Mouse (Mus musculus) kidney, embryonic 16.5 days (tissue): ENCODE results near the gene Enpep. TPM values are rescaled to one million over a fixed set of nuclear protein-coding genes. Genes with fewer than 3 reads are reported as not detected.

ENCODE experiments used
- ATAC-seq: fragments of 200-750 bp; cut with Nextera tagmentation; 2 replicates; pipeline ENCODE4 v1.8.0; 2017; ENCODE audit warnings: moderate TSS enrichment; ENCODE audit not compliant: low FRiP score, low TSS enrichment
- H3K27ac ChIP-seq: fragments of 300-500 bp; sonication (generic); 2 replicates; pipeline ENCODE4 v1.5.1; 2014; ENCODE audit warnings: low read length
- H3K27me3 ChIP-seq: fragments of 300-500 bp; sonication (generic); 2 replicates; pipeline ENCODE4 v1.6.1; 2014; ENCODE audit warnings: low read length, control low read depth, mixed read lengths; ENCODE audit not compliant: insufficient read depth
- H3K36me3 ChIP-seq: fragments of 300-500 bp; sonication (generic); 2 replicates; pipeline ENCODE4 v1.6.1; 2014; ENCODE audit warnings: low read length, control low read depth, mixed read lengths; ENCODE audit not compliant: insufficient read depth
- H3K4me1 ChIP-seq: fragments of 300-500 bp; sonication (generic); 2 replicates; pipeline ENCODE4 v1.6.1; 2014; ENCODE audit warnings: low read length, control low read depth, mixed read lengths; ENCODE audit not compliant: insufficient read depth
- H3K4me2 ChIP-seq: fragments of 300-500 bp; sonication (generic); replicated peaks from 2 replicates; pipeline ENCODE4 v1.6.1; 2014; ENCODE audit warnings: low read depth, low read length
- H3K4me3 ChIP-seq: fragments of 300-500 bp; sonication (generic); 2 replicates; pipeline ENCODE4 v1.5.1; 2014; ENCODE audit warnings: mild to moderate bottlenecking, low read length
- H3K9ac ChIP-seq: fragments of 300-500 bp; sonication (generic); replicated peaks from 2 replicates; pipeline ENCODE4 v1.6.1; 2014; ENCODE audit warnings: low read length
- H3K9me3 ChIP-seq: fragments of 300-500 bp; sonication (generic); 2 replicates; pipeline ENCODE4 v1.6.1; 2016; ENCODE audit warnings: low read length, control low read depth
- WGBS: fragments of 180-500 bp; shearing (Covaris S2); extraction: QIAGEN DNeasy Blood & Tissue Kit; methylation state at CpG from one replicate; pipeline ENCODE4 v1.1.7; 2014; 5-methylcytosine and 5-hydroxymethylcytosine counted together
- polyA plus RNA-seq: library from polyadenylated mRNA; unstranded; fragments of >200 nt; fragmentation: Nextera tagmentation; extraction: Ambion mirVana; gene quantifications from 2 replicates; pipeline ENCODE4 v1.2.1, GENCODE M21; 2015

The Enpep gene
- polyA plus RNA-seq, 1 experiment from 2014 or later, result 116 TPM

- no peak overlapping the region for H3K4me3 ChIP-seq
- H3K27me3 ChIP-seq, result no peaks in the 10 kb centered on the region
- H3K9ac ChIP-seq, result no peak overlapping the region
- H3K27ac ChIP-seq, result no peak overlapping the region
- peaks cover 8% of the 10 kb centered on the region for H3K4me1 ChIP-seq
- H3K36me3 ChIP-seq, result no peaks in the 10 kb centered on the region
- ATAC-seq, result no peak
- H3K9me3 ChIP-seq, result no peaks in the 10 kb centered on the region
- H3K4me2 ChIP-seq, result no peak overlapping the region
- WGBS, result 57% methylated on average over 17 of the region's 17 CpGs
Measured at GRCm38 (mm10) chr3:129317032-129317729, 15.3 kb downstream of the Enpep start.

- peaks cover 9% of the 10 kb centered on the region; the same call in 1 of the 2 replicates for H3K4me1 ChIP-seq
- no peaks in the 10 kb centered on the region for H3K27me3 ChIP-seq
- WGBS, result 86% methylated on average over 7 of the region's 7 CpGs
- no peaks in the 10 kb centered on the region for H3K9me3 ChIP-seq
- H3K9ac ChIP-seq, result no peak overlapping the region
- H3K27ac ChIP-seq, result no peak overlapping the region
- no peak overlapping the region for H3K4me2 ChIP-seq
- no peak for ATAC-seq
- no peaks in the 10 kb centered on the region for H3K36me3 ChIP-seq
- no peak overlapping the region for H3K4me3 ChIP-seq
Measured at GRCm38 (mm10) chr3:129313671-129314415, 18.7 kb downstream of the Enpep start.

- Histone ChIP-seq H3K4me3 (no peak overlapping the region), H3K27me3 (no peaks in the 10 kb centered on the region), H3K9ac (no peak overlapping the region), H3K36me3 (no peaks in the 10 kb centered on the region), H3K4me1 (peaks cover 11% of the 10 kb centered on the region; the same call in 1 of the 2 replicates), H3K27ac (no peak overlapping the region), H3K9me3 (no peaks in the 10 kb centered on the region), H3K4me2 (no peak overlapping the region)
- 69% methylated on average over 2 of the region's 2 CpGs for WGBS
- no peak for ATAC-seq
Measured at GRCm38 (mm10) chr3:129313221-129313620, 19.3 kb downstream of the Enpep start.

GRCm38 (mm10) chr3:129312511-129312910 is 20.0 kb downstream of the Enpep start:
- Histone ChIP-seq H3K27ac (no peak overlapping the region), H3K9me3 (no peaks in the 10 kb centered on the region)

GRCm38 (mm10) chr3:129311951-129312350 is 20.6 kb downstream of the Enpep start:
- Histone ChIP-seq H3K36me3 (no peaks in the 10 kb centered on the region), H3K4me3 (no peak overlapping the region), H3K9me3 (no peaks in the 10 kb centered on the region), H3K27me3 (no peaks in the 10 kb centered on the region), H3K27ac (no peak overlapping the region), H3K4me2 (no peak overlapping the region), H3K9ac (no peak overlapping the region), H3K4me1 (peaks cover 12% of the 10 kb centered on the region; the same call in 1 of the 2 replicates)
- WGBS, result 62% methylated on average over 8 of the region's 8 CpGs
- ATAC-seq, result no peak

More at GRCm38 (mm10) chr3:129312511-129312910, 20.0 kb downstream of the Enpep start:
- no peaks in the 10 kb centered on the region for H3K36me3 ChIP-seq
- whole genome bisulfite sequencing, result 94% methylated on average over 8 of the region's 8 CpGs
- H3K4me1 ChIP-seq, result peaks cover 12% of the 10 kb centered on the region; the same call in 1 of the 2 replicates
- H3K27me3 ChIP-seq, result no peaks in the 10 kb centered on the region
- H3K9ac ChIP-seq, result no peak overlapping the region
- H3K4me3 ChIP-seq, result no peak overlapping the region
- ATAC-seq, result no peak
- H3K4me2 ChIP-seq, result no peak overlapping the region

- no peak overlapping the region for H3K9ac ChIP-seq
- H3K4me3 ChIP-seq, result no peak overlapping the region
- H3K27ac ChIP-seq, result no peak overlapping the region
- peaks cover 8% of the 10 kb centered on the region; the same call in 1 of the 2 replicates for H3K36me3 ChIP-seq
- ATAC-seq, result no peak
- 21% methylated on average over 5 of the region's 5 CpGs for WGBS
- no peaks in the 10 kb centered on the region for H3K9me3 ChIP-seq
- peaks cover 12% of the 10 kb centered on the region; the same call in 1 of the 2 replicates for H3K4me1 ChIP-seq
- no peaks in the 10 kb centered on the region for H3K27me3 ChIP-seq
- no peak overlapping the region for H3K4me2 ChIP-seq
Measured at GRCm38 (mm10) chr3:129309926-129310325, 22.6 kb downstream of the Enpep start.

GRCm38 (mm10) chr3:129308876-129309275 is 23.6 kb downstream of the Enpep start:
- Histone ChIP-seq H3K4me1 (peaks cover 12% of the 10 kb centered on the region; the same call in 1 of the 2 replicates), H3K36me3 (peaks cover 8% of the 10 kb centered on the region; the same call in 1 of the 2 replicates), H3K4me2 (no peak overlapping the region), H3K9me3 (no peaks in the 10 kb centered on the region), H3K27me3 (no peaks in the 10 kb centered on the region), H3K4me3 (no peak overlapping the region), H3K27ac (no peak overlapping the region), H3K9ac (no peak overlapping the region)
- ATAC-seq, result no peak
- 45% methylated on average over 9 of the region's 9 CpGs for WGBS

- peak; percentile 74 for ATAC-seq
- Histone ChIP-seq H3K4me2 (no peak overlapping the region), H3K9ac (no peak overlapping the region), H3K36me3 (peaks cover 8% of the 10 kb centered on the region; the same call in 1 of the 2 replicates), H3K9me3 (no peaks in the 10 kb centered on the region), H3K27ac (no peak overlapping the region), H3K4me3 (no peak overlapping the region), H3K27me3 (no peaks in the 10 kb centered on the region), H3K4me1 (peaks cover 12% of the 10 kb centered on the region; the same call in 1 of the 2 replicates)
- 31% methylated on average over 10 of the region's 10 CpGs for WGBS
Measured at GRCm38 (mm10) chr3:129308102-129308752, 24.3 kb downstream of the Enpep start.

- H3K4me2 ChIP-seq, result no peak overlapping the region
Measured at GRCm38 (mm10) chr3:129303941-129304340, 28.6 kb downstream of the Enpep start.

More at GRCm38 (mm10) chr3:129303941-129304340, 28.6 kb downstream of the Enpep start:
- Histone ChIP-seq H3K9ac (no peak overlapping the region), H3K27me3 (no peaks in the 10 kb centered on the region), H3K4me3 (no peak overlapping the region), H3K4me1 (0 out of 2 replicates have a peak, but pooled peaks cover 3% of the 10 kb centered on the region), H3K9me3 (no peaks in the 10 kb centered on the region), H3K27ac (no peak overlapping the region), H3K36me3 (peaks cover 13% of the 10 kb centered on the region)
- 8% methylated on average over 3 of the region's 3 CpGs for WGBS
- ATAC-seq, result no peak
